Mouse (Mus musculus) liver, embryonic 14.5 days (tissue): ENCODE results near the gene Kcnk13. TPM values are rescaled to one million over a fixed set of nuclear protein-coding genes. Genes with fewer than 3 reads are reported as not detected.

Experiments used
- ATAC-seq: fragments of 200-750 bp; cut with Nextera tagmentation; 2 replicates; pipeline ENCODE4 v1.8.0; 2017; ENCODE audit warnings: moderate number of reproducible peaks, mild to moderate bottlenecking, moderate library complexity; ENCODE audit not compliant: insufficient read depth
- DNase-seq, 3 experiments: peaks; one replicate each; pipeline ENCODE4 v3.0.0-alpha.2; 2012 to 2013; ENCODE audit warnings: low read depth in 3 of 3, low spot score in 3 of 3
- H3K27ac ChIP-seq: fragments of 300-500 bp; sonication (generic); 2 replicates; pipeline ENCODE4 v1.5.1; 2014; ENCODE audit warnings: moderate library complexity, mild to moderate bottlenecking, control low read depth, inconsistent platforms
- H3K27me3 ChIP-seq: fragments of 300-500 bp; sonication (generic); 2 replicates; pipeline ENCODE4 v1.6.1; 2014; ENCODE audit warnings: mild to moderate bottlenecking, low read length, moderate library complexity; ENCODE audit not compliant: control insufficient read depth, insufficient read depth
- H3K36me3 ChIP-seq: fragments of 300-500 bp; sonication (generic); replicated peaks from 2 replicates; pipeline ENCODE4 v1.6.1; 2014; ENCODE audit warnings: low read depth; ENCODE audit not compliant: control insufficient read depth, insufficient read depth
- H3K4me1 ChIP-seq, 2 experiments: fragments of 200-500 bp in 1 of 2; fragments of 300-500 bp in 1 of 2; sonication (generic) in 1 of 2; replicated peaks; 2 replicates each; pipeline ENCODE4 v1.6.1; 2012 to 2014; ENCODE audit warnings: antibody characterized with exemption in 1 of 2, inconsistent platforms in 1 of 2, low read length in 1 of 2; ENCODE audit not compliant: control insufficient read depth in 2 of 2, insufficient read depth in 2 of 2
- H3K4me2 ChIP-seq: fragments of 300-500 bp; sonication (generic); 2 replicates; pipeline ENCODE4 v1.6.1; 2014; ENCODE audit warnings: low read depth, mild to moderate bottlenecking, control low read depth, moderate library complexity
- H3K4me3 ChIP-seq, 2 experiments: fragments of 200-500 bp in 1 of 2; fragments of 300-500 bp in 1 of 2; sonication (generic) in 1 of 2; 2 replicates each; pipeline ENCODE4 v1.5.1; 2012 to 2014; ENCODE audit warnings: low read depth in 2 of 2, low read length in 2 of 2, mild to moderate bottlenecking in 2 of 2, control low read depth in 1 of 2, inconsistent platforms in 1 of 2, moderate library complexity in 1 of 2; ENCODE audit not compliant: insufficient read depth in 1 of 2
- H3K9ac ChIP-seq: fragments of 300-500 bp; sonication (generic); replicated peaks from 2 replicates; pipeline ENCODE4 v1.6.1; 2014; ENCODE audit warnings: mild to moderate bottlenecking, control low read depth, moderate library complexity
- H3K9me3 ChIP-seq: fragments of 300-500 bp; sonication (generic); 2 replicates; pipeline ENCODE4 v1.6.1; 2016; ENCODE audit warnings: low read length, mixed read lengths; ENCODE audit not compliant: control insufficient read depth
- CTCF ChIP-seq: IDR thresholded peaks from 2 replicates; pipeline ENCODE4 v1.5.1; 2016; ENCODE audit warnings: antibody characterized with exemption, low read depth, control low read depth
- EP300 ChIP-seq: IDR thresholded peaks from 2 replicates; pipeline ENCODE4 v1.6.1; 2016; ENCODE audit warnings: antibody characterized with exemption, low read depth
- WGBS: fragments of 180-500 bp; shearing (Covaris S2); extraction: QIAGEN DNeasy Blood & Tissue Kit; methylation state at CpG from one replicate; pipeline ENCODE4 v1.1.7; 2014; ENCODE audit not compliant: insufficient replicate concordance; 5-methylcytosine and 5-hydroxymethylcytosine counted together
- polyA plus RNA-seq, 2 experiments: library from polyadenylated mRNA; depleted of rRNA in 1 of 2; stranded (reverse) in 1 of 2; unstranded in 1 of 2; fragments of >200 nt; fragmentation: Nextera tagmentation in 1 of 2; extraction: Ambion mirVana in 1 of 2; gene quantifications; 2 replicates each; pipeline versions ENCODE4 v1.2.1 to v1.2.3; 2012 to 2014

The Kcnk13 gene
- polyA plus RNA-seq, 2 experiments, result 0.23 to 0.48 TPM

- TF ChIP-seq EP300, result no peak
- TF ChIP-seq CTCF, result no peak
- Histone ChIP-seq H3K36me3 (no peaks in the 10 kb centered on the region), H3K9me3 (no peaks in the 10 kb centered on the region), H3K27ac (no peak overlapping the region), H3K4me1 (no peaks in the 10 kb centered on the region), H3K4me3 (no peak overlapping the region), H3K9ac (no peak overlapping the region), H3K4me2 (no peak overlapping the region), H3K27me3 (no peaks in the 10 kb centered on the region)
- DNase-seq (no peak), ATAC-seq (no peak)
- 60% methylated on average over 4 of the region's 4 CpGs for whole genome bisulfite sequencing
Observed at GRCm38 (mm10) chr12:100073201-100073672, 108.9 kb downstream of the Kcnk13 start.

GRCm38 (mm10) chr12:100075715-100076114 lies 111.4 kb downstream of the Kcnk13 start:
- no peak for DNase-seq
- WGBS, result 63% methylated on average over 4 of the region's 4 CpGs
- no peak overlapping the region for H3K4me3 ChIP-seq
- H3K4me1 ChIP-seq, result no peaks in the 10 kb centered on the region
- no peaks in the 10 kb centered on the region for H3K9me3 ChIP-seq
- H3K9ac ChIP-seq, result no peak overlapping the region
- TF ChIP-seq CTCF, result no peak
- no peak for TF ChIP-seq EP300
- H3K4me2 ChIP-seq, result no peak overlapping the region
- H3K27me3 ChIP-seq, result no peaks in the 10 kb centered on the region
- H3K36me3 ChIP-seq, result no peaks in the 10 kb centered on the region
- ATAC-seq, result no peak
- H3K27ac ChIP-seq, result no peak overlapping the region

GRCm38 (mm10) chr12:100079636-100080286 lies 115.5 kb downstream of the Kcnk13 start:
- TF ChIP-seq CTCF (no peak), EP300 (no peak)
- Histone ChIP-seq H3K9ac (no peak overlapping the region), H3K27ac (no peak overlapping the region), H3K9me3 (no peaks in the 10 kb centered on the region), H3K27me3 (no peaks in the 10 kb centered on the region), H3K36me3 (no peaks in the 10 kb centered on the region), H3K4me3 (no peak overlapping the region), H3K4me2 (no peak overlapping the region), H3K4me1 (peaks cover 0 to 4% of the 10 kb centered on the region in 2 experiments; a peak in 1 of 4 replicates)
- ATAC-seq (no peak), DNase-seq (no peak)
- 52% methylated on average over 8 of the region's 8 CpGs for WGBS

GRCm38 (mm10) chr12:100088026-100088425 lies 123.7 kb downstream of the Kcnk13 start:
- Histone ChIP-seq H3K9me3 (no peaks in the 10 kb centered on the region), H3K4me1 (peaks cover 0 to 4% of the 10 kb centered on the region in 2 experiments; a peak in 1 of 4 replicates), H3K36me3 (no peaks in the 10 kb centered on the region), H3K4me3 (no peak overlapping the region), H3K4me2 (no peak overlapping the region), H3K9ac (no peak overlapping the region), H3K27me3 (no peaks in the 10 kb centered on the region), H3K27ac (no peak overlapping the region)
- DNase-seq, result no peak
- no peak for TF ChIP-seq EP300
- no peak for TF ChIP-seq CTCF
- 69% methylated on average over 3 of the region's 3 CpGs for WGBS
- no peak for ATAC-seq

- Histone ChIP-seq H3K27me3 (no peaks in the 10 kb centered on the region), H3K36me3 (no peaks in the 10 kb centered on the region), H3K4me3 (no peak overlapping the region), H3K9ac (no peak overlapping the region), H3K4me2 (no peak overlapping the region), H3K27ac (no peak overlapping the region), H3K4me1 (peaks cover 0 to 1% of the 10 kb centered on the region in 2 experiments; a peak in 1 of 4 replicates), H3K9me3 (no peaks in the 10 kb centered on the region)
- DNase-seq, result no peak
- WGBS, result 48% methylated on average over 5 of the region's 5 CpGs
- ATAC-seq, result no peak
- TF ChIP-seq CTCF (no peak), EP300 (no peak)
Observed at GRCm38 (mm10) chr12:100089265-100089664, 125.0 kb downstream of the Kcnk13 start.
